Mouse (Mus musculus): ENCODE results near the gene Kcnip1.

DNA sequence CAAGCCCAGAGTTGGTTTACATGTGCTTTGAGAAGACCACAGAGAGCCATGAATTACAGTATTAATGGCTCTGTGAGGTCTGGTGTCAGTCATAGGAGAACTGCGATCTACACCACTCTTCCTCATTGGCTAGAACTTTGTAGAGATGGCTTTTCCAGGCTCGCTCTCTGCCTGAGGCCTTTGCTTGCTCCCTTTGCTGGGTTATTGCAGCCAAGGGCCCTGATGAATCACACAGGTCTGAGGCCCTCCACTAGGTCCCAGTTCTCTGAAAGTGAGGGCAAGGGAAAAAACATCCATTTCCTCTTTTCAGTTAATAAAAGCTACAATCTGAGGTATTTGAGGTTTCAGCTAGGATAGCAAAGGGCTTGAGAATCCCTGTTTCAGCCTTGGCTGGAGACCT, 329.4 kb downstream of the Kcnip1 start:
- no peak for TF ChIP-seq GATA1 (IDR thresholded peaks at IDR 0.05; ENCODE audit: low read length)
- TF ChIP-seq TAL1 (IDR thresholded peaks at IDR 0.05; ENCODE audit: low read length) = no peak
